Mouse (Mus musculus) brown adipose tissue, adult 24 weeks (tissue): ENCODE measurements around the gene Methig1. TPM values are rescaled to one million over a fixed set of nuclear protein-coding genes. Genes with fewer than 3 reads are reported as not detected.

Experiments used
- H3K27ac ChIP-seq: fragments of 200-500 bp; replicated peaks from 2 replicates; pipeline ENCODE4 v1.5.1; 2012; ENCODE audit warnings: low read depth, mild to moderate bottlenecking, low read length
- H3K4me1 ChIP-seq: fragments of 200-500 bp; 2 replicates; pipeline ENCODE4 v1.6.1; 2012; ENCODE audit warnings: low read length, mixed read lengths; ENCODE audit not compliant: control insufficient read depth, insufficient read depth, insufficient read length
- H3K4me3 ChIP-seq: fragments of 200-500 bp; 2 replicates; pipeline ENCODE4 v1.5.1; 2012; ENCODE audit warnings: low read depth, mild to moderate bottlenecking, low read length, moderate library complexity; ENCODE audit not compliant: insufficient read depth
- polyA plus RNA-seq: library from polyadenylated mRNA; stranded (reverse); fragments of >200 nt; gene quantifications from 2 replicates; pipeline ENCODE4 v1.2.4, GENCODE M21; 2012; ENCODE audit not compliant: missing spikeins, insufficient read depth, insufficient read length

Gene Methig1
- polyA plus RNA-seq, 1 experiment = not detected

DNA sequence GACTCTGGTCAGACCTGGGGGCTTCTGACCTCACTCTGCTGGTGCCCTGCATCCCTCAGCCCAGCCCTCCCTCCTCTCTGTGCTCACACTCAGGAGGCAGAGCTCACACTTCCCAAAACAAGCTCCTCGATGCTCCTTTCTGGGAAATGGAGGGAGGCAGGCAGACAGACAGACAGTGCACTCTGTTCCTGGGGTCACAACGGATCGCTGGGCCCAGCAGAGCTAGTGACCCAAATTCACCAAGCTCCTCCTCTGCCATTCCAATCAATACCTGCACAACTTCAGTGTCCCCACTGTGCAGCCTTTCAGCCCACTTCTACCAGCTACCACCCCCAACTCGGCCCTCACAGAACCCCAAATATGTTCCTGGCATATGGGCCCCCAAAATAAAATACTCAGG lies 48.9 kb downstream of the Methig1 start:
- Histone ChIP-seq H3K27ac (no peak overlapping the region), H3K4me3 (peak overlapping the region; percentile 63), H3K4me1 (no peaks in the 10 kb centered on the region)

DNA sequence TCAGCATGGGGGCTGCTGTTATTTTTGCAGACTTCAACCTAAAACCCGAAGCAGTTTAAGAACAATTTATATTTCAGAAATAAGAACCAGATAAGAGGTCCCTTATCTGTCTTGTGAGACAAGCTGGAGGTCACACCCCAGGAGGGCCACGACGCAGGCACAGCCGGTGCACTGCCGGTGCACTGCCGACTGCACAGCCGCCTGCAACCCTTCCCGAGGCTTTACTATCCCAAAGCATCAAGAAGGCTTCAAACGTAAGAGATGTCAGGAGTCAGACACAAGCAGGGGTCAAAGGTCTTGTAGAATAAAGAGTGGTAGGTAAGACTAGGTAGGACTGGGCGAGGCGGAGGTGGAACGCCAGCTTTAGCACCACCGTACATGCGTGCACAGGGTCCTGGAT lies 49.4 kb downstream of the Methig1 start:
- Histone ChIP-seq H3K4me1 (no peaks in the 10 kb centered on the region), H3K4me3 (peak overlapping the region; percentile 63), H3K27ac (peak overlapping the region; percentile 94; the same call in 1 of the 2 replicates)

DNA sequence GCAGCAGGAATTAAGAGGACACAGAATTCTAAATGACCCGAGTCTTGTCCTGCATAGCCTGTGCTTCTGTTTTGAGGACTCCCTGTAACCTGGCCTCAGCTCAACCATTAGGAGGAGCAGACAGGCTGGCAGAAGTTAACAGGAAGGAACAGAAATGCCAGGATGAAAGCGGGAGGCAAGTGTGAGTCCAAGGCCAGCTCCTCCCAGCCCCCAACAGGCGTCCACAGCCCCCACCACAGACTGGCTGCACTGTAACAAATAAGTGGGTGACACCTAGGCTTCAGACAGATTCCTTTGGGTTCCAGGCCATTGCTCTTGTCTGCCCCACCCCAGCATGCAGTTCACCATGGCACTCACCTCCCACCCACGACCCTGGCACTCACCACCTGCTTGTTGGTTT lies 49.8 kb downstream of the Methig1 start:
- Histone ChIP-seq H3K4me1 (no peaks in the 10 kb centered on the region), H3K27ac (peak overlapping the region; percentile 94), H3K4me3 (peak overlapping the region; percentile 63)

DNA sequence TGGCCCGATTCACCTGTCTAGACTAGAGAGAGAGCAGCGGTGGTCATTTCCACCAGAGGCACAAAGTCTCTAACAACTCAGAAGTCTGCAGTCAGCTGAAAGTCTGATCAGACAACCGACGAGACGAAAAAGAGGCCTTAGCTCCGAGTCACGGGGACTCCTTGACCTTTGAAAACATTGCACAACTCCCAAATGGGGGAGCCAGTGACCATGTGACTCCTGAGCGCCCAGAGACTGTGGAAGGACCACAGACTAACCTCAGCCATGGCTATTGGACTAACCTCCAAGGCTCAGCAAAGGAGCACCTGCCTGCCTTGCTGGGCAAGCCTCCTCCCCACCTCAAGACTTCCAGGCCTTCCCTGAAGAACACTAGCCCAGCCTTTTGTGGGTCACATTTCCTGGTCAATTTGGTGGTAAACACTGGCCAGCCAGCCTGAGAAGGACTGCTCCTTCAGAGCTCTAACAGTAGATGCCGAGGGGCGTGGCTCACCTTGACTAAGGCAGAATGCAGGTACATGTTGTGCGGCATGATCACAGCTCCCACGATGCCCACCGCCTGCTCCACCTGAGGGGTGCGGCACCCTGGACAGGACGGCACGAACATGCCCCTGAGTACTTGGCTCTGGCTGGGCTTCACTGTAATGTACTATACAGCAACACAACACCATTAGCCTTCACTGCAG lies 50.5 kb downstream of the Methig1 start:
- Histone ChIP-seq H3K4me3 (peak overlapping the region; percentile 63), H3K27ac (peak overlapping the region; percentile 94), H3K4me1 (no peaks in the 10 kb centered on the region)

DNA sequence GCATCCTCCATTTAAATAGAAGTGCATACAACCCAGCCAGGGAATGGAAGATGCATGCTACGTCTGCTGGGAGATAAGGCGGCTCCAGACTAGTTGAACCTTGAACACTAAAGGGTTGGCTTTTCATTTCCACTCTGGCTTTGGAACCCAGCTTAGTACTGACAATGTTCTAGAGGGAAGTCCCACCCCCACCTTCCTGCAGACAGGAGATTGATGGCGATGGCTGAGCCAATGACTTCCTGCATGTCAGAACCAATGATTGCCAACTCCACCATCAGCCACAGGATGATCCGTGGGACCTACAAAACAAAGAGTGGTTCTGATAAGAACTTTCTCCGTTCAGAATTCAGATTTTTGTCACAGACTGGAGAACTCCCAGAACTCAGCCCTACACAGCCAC lies 53.1 kb downstream of the Methig1 start:
- Histone ChIP-seq H3K27ac (peak overlapping the region; percentile 62; the same call in 1 of the 2 replicates), H3K4me1 (no peaks in the 10 kb centered on the region), H3K4me3 (no peak overlapping the region)

DNA sequence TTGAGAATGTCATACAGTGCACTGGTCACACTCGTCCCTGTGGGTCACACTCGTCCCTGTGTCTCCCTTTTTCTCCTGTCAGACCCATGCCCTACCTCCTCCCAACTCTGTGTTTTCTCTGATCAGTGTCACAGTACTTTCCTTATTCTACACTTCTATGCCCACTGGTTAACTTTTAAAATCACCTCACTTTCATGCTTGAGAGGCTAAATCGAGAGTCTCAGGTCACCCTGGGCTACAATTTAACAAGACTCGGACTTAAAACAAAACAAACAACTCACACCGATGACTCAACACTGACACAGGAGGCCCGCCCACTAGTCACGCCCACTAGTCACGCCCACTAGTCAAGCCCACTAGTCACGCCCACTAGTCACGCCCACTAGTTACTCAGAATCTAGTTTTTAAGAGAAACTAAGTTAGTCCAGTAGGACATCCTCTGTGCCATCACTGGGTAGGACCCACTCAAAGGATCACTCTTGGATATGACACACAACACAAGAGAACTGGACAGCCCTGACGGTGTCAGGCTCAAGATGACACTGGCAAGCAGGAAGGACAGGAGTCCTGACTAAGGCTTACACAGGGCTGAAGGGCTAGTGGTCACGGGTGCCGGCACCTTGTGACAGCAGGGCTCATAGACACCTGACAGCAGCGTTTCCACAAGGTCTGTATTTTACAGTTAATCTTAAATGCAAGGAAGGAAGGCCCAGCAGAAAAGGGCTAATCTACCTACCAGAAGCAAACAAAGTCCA lies 58.1 kb downstream of the Methig1 start:
- no peak overlapping the region for H3K27ac ChIP-seq
- H3K4me1 ChIP-seq = peaks cover 3% of the 10 kb centered on the region
- H3K4me3 ChIP-seq = no peak overlapping the region

DNA sequence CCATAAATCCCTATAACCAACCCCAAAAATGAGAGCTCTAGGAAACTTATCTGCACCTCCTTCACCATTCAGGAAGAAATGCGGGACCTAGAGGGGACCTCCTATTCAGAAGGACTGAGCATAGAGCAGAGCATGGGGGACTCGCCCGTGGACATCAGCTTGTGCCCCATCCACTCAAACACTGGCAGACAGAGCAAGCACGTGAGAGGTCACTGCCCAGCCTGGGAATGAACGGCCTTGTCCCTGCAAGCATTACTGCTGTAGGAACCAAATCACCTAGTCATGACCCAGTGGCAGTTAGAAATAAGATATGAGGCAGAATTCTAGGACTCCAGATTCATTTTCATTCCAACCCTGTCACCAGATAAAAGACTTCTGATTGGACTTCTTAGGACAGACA lies 58.8 kb downstream of the Methig1 start:
- Histone ChIP-seq H3K27ac (no peak overlapping the region), H3K4me1 (peaks cover 3% of the 10 kb centered on the region), H3K4me3 (no peak overlapping the region)

DNA sequence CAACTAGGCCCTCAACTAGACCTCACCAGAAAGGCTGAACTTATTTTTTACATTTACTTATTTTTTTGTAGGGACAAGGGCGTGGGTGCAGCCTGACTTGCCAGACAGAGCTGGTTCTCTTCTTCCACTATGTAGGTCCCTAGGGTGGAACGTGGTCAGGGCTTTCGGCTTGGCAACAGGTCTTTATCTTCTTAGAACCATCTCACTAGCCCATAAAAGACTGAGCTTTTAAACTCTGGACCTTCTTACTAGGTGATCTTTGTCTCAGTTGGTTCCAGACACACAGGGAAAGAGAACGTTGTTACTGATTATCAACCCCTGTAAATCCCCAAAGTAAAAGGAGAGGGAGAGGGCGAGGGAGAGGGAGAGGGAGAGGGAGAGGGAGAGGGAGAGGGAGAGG lies 60.4 kb downstream of the Methig1 start:
- Histone ChIP-seq H3K4me1 (peaks cover 6% of the 10 kb centered on the region), H3K4me3 (no peak overlapping the region), H3K27ac (peak overlapping the region; percentile 34)

DNA sequence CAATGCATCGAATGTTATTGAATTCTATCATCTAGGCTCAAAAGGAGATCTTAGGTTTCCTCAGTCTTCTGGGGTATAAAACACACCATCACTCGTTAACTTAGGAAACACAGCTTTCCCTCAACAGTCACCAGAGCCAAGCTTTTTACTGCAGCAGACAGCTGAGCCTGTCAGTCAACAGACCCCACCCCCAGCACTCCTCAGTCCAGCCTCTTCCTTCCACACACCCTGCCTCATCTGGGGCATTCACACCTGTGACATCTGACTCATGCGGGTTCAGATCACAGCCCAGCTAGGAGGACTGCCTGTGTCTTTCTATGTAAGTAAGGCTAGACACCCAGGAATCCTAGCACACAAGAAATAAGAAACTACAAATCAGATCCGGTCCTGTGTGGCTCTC lies 61.1 kb downstream of the Methig1 start:
- Histone ChIP-seq H3K27ac (no peak overlapping the region), H3K4me3 (no peak overlapping the region), H3K4me1 (peaks cover 6% of the 10 kb centered on the region)

DNA sequence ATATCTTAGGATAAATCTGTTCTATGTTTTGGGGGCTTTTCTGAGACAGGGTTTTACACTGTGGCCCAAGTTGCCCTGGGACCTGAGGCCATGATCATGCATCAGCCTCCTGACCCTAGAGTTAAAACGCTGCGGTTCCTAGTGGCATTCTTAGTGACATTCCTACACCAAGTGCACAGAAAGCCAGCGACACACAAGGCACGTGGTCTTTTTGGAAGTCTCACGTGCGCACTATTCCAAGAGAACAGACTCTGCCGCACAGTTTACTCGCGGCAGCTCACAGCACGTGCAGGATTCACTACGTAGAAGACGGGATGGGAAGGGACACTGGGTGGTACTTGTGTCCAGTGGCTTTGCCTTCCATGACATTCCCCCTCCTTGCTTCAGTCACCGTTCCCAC lies 62.0 kb downstream of the Methig1 start:
- peaks cover 6% of the 10 kb centered on the region for H3K4me1 ChIP-seq
- H3K27ac ChIP-seq = no peak overlapping the region
- H3K4me3 ChIP-seq = no peak overlapping the region

DNA sequence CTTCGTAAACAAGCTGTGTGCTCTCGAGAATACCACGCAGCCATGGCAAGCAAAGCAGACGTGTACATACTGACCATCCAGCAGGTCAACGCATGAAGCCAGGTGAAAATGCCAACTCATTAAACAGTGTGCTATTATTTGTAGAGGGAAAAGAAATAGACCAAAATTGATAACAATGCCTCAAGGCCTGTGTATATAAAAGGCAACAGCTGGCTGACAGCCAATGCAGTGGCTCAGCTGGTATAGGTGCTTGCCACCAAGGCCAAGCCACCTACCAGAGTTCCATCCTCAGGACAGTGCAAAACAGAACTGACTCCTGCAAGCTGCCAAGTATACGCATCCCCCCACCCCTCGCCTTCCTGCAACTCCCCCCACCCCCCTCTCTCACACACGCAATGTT lies 62.7 kb downstream of the Methig1 start:
- no peak overlapping the region for H3K4me3 ChIP-seq
- H3K4me1 ChIP-seq = peaks cover 9% of the 10 kb centered on the region
- H3K27ac ChIP-seq = no peak overlapping the region

DNA sequence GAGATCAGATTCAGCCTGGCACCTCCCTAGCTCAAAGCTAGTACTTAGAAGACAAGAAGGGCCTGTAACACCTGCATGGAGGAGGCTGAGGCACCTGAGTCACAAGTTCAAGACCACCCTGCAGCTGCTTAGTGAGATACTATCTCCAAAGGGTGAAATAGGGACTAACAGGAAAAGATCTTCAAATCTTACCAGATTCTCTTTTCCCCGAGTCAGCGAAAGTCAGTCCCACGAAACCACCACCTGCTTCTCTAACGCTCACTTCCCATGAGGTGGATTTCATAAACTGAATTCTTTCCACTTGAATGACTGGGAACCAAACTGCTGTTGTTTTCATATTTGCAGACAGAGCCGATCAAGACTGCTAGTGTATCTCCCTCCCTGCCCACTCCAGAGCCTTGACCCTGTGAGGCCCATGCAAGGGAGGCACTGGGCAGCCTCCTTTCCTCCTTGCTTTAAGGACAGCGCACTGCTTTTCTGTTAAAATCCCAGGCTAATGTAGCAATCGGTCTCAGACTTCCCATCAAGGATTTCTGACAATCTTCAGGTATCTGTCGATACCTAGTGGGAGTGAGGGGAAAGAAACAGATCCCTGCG lies 65.0 kb downstream of the Methig1 start:
- H3K27ac ChIP-seq = no peak overlapping the region
- peaks cover 18% of the 10 kb centered on the region for H3K4me1 ChIP-seq
- H3K4me3 ChIP-seq = no peak overlapping the region

DNA sequence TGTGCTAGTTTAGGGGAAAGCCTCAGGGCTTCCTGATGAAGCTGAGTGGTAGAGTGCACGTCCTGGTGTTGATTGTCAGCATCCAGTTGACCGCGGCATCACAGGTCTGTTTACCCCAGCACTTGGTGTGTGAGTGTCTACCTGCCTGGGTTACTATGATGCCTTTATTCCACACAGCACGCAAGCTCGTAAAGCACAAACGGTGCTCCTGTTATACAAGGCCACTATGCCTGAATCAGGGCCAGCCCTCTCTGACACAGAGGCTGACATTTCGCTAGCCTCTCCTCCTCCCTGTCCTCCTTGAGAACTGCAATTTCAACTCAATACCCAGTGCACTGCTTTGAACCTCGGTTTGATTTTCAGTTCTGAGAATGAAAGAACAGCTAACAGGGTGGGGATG lies 66.4 kb downstream of the Methig1 start:
- 0 out of 2 replicates have a peak overlapping the region, but pooled peaks have one; percentile 8 for H3K27ac ChIP-seq

DNA sequence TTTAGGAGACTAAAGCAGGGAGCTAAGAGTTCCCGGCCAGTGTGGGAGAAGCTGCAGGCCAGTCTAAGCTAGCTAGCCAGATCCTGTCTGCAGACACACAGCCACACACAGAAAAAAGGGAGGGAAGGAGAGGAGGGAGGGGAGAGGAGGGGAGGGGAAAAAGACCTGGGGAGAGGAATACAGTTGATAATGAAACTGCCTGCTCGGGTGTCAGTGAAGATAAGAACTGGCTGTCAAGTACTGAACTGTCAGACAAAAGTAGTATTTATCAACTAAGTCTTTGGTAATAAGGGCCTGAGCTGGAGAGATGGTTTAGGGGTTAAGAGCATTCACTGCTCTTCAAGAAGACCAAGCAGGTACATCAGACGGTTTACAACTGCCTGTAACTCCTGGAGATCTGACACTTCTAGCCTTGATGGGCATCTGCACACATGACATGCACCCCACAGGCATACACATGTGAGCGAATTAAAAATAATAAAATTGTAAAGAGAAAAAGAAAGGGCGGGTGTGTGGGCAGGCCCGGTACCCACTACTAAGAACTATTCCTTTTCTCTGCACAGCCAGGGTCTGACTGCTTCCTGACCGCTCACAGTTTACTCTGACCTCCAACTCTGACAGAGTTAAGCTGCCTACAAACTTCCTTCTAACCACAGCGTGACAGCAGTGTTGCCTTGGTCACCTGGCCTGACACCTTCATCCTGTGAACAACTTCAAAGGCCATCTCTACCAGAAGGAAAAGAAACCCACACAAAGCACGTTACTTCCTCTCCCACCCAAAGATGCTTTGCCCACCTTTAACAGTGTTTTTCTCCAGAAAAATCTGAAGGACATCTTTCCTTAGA lies 67.2 kb downstream of the Methig1 start:
- Histone ChIP-seq H3K27ac (0 out of 2 replicates have a peak overlapping the region, but pooled peaks have one; percentile 8), H3K4me3 (no peak overlapping the region), H3K4me1 (peaks cover 14% of the 10 kb centered on the region; the same call in 1 of the 2 replicates)

More for the DNA sequence above, 66.4 kb downstream of the Methig1 start:
- Histone ChIP-seq H3K4me1 (peaks cover 14% of the 10 kb centered on the region; the same call in 1 of the 2 replicates), H3K4me3 (no peak overlapping the region)
